Mouse (Mus musculus): ENCODE data around the gene Rai1. TPM values are rescaled to one million over a fixed set of nuclear protein-coding genes. Genes with fewer than 3 reads are reported as not detected.

Gene Rai1
- polyA plus RNA-seq, 1 experiment from 2014 or later: 3.8 TPM

DNA sequence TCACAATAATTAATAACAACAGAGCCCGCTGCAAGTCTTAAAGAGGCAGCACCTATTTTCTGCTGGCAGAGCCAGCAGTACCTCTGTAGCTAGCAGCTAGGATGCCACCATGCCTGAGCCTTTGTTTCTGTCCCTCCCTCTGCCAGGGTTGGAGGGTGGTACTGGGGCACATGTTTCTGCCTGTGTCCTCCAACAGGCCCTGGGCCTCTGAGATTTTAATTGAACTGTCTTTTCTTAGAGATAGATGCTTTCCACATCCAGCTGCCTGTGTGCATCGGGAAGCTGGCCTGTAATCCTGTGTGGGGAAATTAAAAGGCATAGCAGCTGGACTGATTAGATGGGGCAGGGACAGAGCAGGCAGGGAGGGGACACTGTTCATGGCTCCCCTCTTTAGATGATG, 77.9 kb downstream of the Rai1 start:
- no peak overlapping the region for H3K27ac ChIP-seq (replicated peaks)
- no peak overlapping the region for H3K4me2 ChIP-seq
- no peaks in the 10 kb centered on the region for H3K9me3 ChIP-seq (replicated peaks)
- WGBS (ENCODE audit: insufficient replicate concordance): 56% methylated on average over 2 of the region's 2 CpGs
- peaks cover 81% of the 10 kb centered on the region for H3K4me1 ChIP-seq (replicated peaks)
- no peak overlapping the region for H3K9ac ChIP-seq
- no peak for ATAC-seq (ENCODE audit: insufficient read depth)
- peaks cover 22% of the 10 kb centered on the region for H3K36me3 ChIP-seq (replicated peaks)
- H3K27me3 ChIP-seq: peaks cover 2% of the 10 kb centered on the region
- no peak overlapping the region for H3K4me3 ChIP-seq (replicated peaks)

DNA sequence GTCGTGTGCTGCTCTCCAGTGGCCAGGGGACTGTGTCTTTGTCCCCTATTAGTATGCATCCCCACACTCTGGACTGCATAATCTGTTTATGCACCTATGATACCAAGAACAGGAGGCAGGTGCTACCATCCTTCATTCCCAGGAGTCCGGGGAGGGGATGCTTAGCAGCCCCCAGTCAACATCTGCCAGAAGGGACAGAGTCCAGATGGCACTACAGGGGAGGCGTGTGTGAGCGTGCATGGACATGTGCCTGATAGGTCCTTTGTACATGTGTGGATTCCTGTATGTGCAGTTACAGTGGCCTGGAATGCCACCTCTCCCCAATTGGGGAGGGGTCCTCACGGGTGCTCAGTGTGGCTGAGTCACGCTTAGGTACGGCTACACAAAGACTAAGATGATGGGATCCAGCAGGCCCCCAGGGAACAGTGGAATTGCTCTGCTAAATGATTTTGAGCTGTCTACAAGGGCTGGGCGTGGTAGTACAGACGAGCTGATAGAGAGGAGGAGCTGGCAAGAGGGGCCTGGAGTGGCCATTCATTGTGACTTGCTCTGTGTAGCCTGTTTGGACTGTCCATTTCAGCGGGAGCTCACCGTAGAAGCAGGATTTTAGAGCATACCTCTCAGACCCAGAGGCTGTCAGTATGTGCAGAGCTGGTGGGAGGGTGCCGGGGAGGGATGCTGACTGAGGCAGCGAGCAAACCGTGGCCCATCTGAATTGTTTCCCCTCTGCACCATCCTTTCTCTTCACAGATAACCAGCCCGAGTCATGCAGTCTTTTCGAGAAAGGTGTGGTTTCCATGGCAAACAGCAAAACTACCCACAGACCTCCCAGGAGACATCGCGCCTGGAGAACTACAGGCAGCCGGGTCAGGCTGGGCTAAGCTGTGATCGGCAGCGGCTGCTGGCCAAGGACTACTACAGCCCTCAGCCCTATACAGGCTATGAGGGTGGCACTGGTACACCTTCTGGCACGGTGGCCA, 79.8 kb downstream of the Rai1 start:
- H3K36me3 ChIP-seq (replicated peaks): peaks cover 41% of the 10 kb centered on the region
- H3K4me1 ChIP-seq (replicated peaks): peaks cover 66% of the 10 kb centered on the region
- H3K27me3 ChIP-seq: no peaks in the 10 kb centered on the region
- no peak overlapping the region for H3K27ac ChIP-seq (replicated peaks)
- no peak for ATAC-seq (ENCODE audit: insufficient read depth)
- H3K4me3 ChIP-seq (replicated peaks): no peak overlapping the region
- H3K4me2 ChIP-seq: peak overlapping the region; percentile 41
- no peaks in the 10 kb centered on the region for H3K9me3 ChIP-seq (replicated peaks)
- H3K9ac ChIP-seq: peak overlapping the region; percentile 6; the same call in 1 of the 2 replicates
- WGBS (ENCODE audit: insufficient replicate concordance): 30% methylated on average over 22 of the region's 22 CpGs

DNA sequence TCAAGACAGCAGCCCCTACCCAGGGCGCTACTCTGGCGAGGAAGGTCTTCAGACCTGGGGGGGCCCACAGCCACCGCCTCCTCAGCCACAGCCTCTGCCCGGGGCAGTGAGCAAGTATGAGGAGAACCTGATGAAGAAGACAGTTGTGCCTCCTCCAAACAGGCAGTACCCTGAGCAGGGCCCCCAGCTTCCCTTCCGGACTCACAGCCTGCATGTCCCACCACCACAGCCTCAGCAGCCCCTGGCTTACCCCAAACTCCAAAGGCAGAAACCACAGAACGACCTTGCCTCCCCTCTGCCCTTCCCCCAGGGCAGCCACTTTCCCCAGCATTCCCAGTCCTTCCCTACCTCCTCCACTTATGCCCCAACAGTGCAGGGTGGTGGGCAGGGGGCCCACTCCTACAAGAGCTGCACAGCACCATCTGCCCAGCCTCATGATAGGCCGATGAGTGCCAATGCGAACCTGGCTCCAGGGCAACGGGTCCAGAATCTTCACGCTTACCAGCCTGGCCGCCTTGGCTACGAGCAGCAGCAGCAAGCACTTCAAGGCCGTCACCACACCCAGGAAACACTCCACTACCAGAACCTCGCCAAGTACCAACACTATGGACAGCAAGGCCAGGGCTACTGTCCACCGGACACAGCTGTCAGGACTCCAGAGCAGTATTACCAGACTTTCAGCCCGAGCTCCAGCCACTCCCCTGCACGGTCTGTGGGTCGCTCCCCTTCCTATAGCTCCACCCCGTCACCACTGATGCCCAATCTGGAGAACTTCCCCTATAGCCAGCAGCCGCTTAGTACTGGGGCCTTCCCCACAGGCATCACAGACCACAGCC, 80.8 kb downstream of the Rai1 start:
- H3K36me3 ChIP-seq (replicated peaks): peaks cover 50% of the 10 kb centered on the region
- peak overlapping the region; percentile 41 for H3K4me2 ChIP-seq
- no peak overlapping the region for H3K9ac ChIP-seq
- no peaks in the 10 kb centered on the region for H3K9me3 ChIP-seq (replicated peaks)
- peak; percentile 26; the same call in 1 of the 2 replicates for ATAC-seq (ENCODE audit: insufficient read depth)
- H3K4me1 ChIP-seq (replicated peaks): peaks cover 57% of the 10 kb centered on the region
- no peaks in the 10 kb centered on the region for H3K27me3 ChIP-seq
- H3K27ac ChIP-seq (replicated peaks): no peak overlapping the region
- 0 out of 2 replicates have a peak overlapping the region, but pooled peaks have one; percentile 5 for H3K4me3 ChIP-seq (replicated peaks)
- WGBS (ENCODE audit: insufficient replicate concordance): 47% methylated on average over 20 of the region's 20 CpGs

DNA sequence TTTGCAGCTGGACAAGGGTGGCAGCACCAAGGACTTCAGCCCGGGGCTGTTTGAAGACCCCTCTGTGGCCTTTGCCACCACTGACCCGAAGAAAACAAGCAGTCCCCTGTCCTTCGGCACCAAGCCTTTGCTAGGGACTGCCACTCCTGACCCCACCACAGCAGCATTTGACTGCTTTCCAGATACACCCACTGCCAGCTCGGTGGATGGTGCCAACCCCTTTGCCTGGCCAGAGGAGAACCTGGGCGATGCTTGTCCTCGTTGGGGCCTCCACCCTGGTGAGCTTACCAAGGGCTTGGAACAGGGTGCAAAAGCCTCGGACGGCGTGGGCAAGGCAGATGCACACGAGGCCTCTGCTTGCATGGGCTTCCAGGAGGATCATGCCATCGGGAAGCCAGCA, 82.3 kb downstream of the Rai1 start:
- Histone ChIP-seq H3K36me3 (replicated peaks) (peaks cover 52% of the 10 kb centered on the region), H3K4me3 (replicated peaks) (no peak overlapping the region), H3K9ac (no peak overlapping the region), H3K27me3 (no peaks in the 10 kb centered on the region), H3K27ac (replicated peaks) (no peak overlapping the region), H3K4me1 (replicated peaks) (peaks cover 44% of the 10 kb centered on the region), H3K4me2 (no peak overlapping the region), H3K9me3 (replicated peaks) (no peaks in the 10 kb centered on the region)
- 80% methylated on average over 11 of the region's 11 CpGs for WGBS (ENCODE audit: insufficient replicate concordance)
- no peak for ATAC-seq (ENCODE audit: insufficient read depth)

DNA sequence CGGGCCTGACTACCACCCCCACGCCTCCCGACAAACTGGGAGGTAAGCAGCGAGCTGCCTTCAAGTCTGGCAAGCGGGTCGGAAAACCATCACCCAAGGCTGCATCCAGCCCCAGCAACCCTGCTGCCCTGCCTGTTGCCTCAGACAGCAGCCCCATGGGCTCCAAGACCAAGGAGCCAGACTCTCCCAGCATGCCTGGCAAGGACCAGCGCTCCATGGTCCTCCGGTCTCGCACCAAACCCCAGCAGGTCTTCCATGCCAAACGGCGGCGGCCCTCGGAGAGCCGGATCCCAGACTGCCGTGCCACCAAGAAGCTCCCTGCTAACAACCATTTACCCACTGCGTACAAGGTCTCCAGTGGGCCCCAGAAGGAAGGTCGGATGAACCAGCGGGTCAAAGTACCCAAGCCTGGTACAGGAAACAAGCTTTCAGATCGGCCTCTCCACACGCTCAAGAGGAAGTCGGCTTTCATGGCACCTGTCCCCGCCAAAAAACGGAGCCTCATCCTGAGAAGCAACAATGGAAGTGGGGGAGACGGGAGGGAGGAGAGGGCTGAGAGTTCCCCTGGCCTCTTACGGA, 83.6 kb downstream of the Rai1 start:
- WGBS (ENCODE audit: insufficient replicate concordance): 81% methylated on average over 25 of the region's 25 CpGs
- Histone ChIP-seq H3K27me3 (no peaks in the 10 kb centered on the region), H3K27ac (replicated peaks) (no peak overlapping the region), H3K4me2 (no peak overlapping the region), H3K9me3 (replicated peaks) (no peaks in the 10 kb centered on the region), H3K9ac (no peak overlapping the region), H3K36me3 (replicated peaks) (peaks cover 52% of the 10 kb centered on the region), H3K4me1 (replicated peaks) (peaks cover 35% of the 10 kb centered on the region), H3K4me3 (replicated peaks) (no peak overlapping the region)
- no peak for ATAC-seq (ENCODE audit: insufficient read depth)

DNA sequence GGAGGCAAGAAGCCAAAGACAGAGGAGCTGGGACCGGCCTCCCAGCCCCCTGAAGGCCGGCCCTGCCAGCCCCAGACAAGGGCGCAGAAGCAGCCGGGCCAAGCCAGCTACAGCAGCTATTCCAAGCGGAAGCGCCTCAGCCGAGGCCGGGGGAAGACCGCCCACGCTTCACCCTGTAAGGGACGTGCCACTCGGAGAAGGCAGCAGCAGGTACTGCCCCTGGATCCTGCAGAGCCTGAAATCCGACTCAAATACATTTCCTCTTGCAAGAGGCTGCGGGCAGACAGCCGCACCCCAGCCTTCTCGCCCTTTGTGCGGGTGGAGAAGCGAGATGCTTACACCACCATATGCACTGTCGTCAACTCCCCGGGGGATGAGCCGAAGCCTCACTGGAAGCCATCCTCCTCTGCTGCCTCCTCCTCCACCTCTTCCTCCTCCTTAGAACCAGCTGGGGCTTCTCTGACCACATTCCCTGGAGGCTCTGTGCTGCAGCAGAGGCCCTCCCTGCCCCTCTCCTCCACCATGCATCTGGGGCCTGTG, 84.8 kb downstream of the Rai1 start:
- 83% methylated on average over 21 of the region's 21 CpGs for WGBS (ENCODE audit: insufficient replicate concordance)
- H3K27me3 ChIP-seq: no peaks in the 10 kb centered on the region
- no peak overlapping the region for H3K27ac ChIP-seq (replicated peaks)
- H3K9me3 ChIP-seq (replicated peaks): no peaks in the 10 kb centered on the region
- H3K36me3 ChIP-seq (replicated peaks): peaks cover 55% of the 10 kb centered on the region
- no peak overlapping the region for H3K4me3 ChIP-seq (replicated peaks)
- H3K4me2 ChIP-seq: no peak overlapping the region
- peaks cover 23% of the 10 kb centered on the region for H3K4me1 ChIP-seq (replicated peaks)
- no peak overlapping the region for H3K9ac ChIP-seq
- no peak for ATAC-seq (ENCODE audit: insufficient read depth)

DNA sequence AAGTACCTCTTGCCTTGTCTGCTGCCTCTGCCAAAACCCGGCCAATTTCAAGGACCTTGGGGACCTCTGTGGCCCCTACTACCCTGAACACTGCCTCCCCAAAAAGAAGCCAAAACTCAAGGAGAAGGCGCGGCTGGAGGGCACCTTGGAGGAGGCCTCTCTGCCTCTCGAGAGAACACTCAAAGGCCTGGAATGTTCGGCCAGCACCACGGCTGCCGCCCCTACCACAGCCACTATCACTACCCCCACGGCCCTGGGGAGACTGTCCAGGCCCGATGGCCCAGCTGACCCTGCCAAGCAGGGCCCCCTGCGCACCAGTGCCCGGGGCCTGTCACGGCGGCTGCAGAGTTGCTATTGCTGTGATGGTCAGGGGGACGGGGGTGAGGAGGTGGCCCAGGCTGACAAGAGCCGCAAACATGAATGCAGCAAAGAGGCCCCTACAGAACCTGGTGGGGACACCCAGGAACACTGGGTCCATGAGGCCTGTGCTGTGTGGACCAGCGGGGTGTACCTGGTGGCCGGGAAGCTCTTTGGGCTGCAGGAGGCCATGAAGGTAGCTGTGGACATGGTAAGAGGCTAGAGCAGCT, 85.3 kb downstream of the Rai1 start:
- no peak overlapping the region for H3K9ac ChIP-seq
- peaks cover 17% of the 10 kb centered on the region for H3K4me1 ChIP-seq (replicated peaks)
- no peaks in the 10 kb centered on the region for H3K9me3 ChIP-seq (replicated peaks)
- no peak overlapping the region for H3K4me3 ChIP-seq (replicated peaks)
- H3K27ac ChIP-seq (replicated peaks): no peak overlapping the region
- ATAC-seq (ENCODE audit: insufficient read depth): no peak
- 82% methylated on average over 17 of the region's 17 CpGs for WGBS (ENCODE audit: insufficient replicate concordance)
- no peaks in the 10 kb centered on the region for H3K27me3 ChIP-seq
- peaks cover 61% of the 10 kb centered on the region for H3K36me3 ChIP-seq (replicated peaks)
- H3K4me2 ChIP-seq: no peak overlapping the region

DNA sequence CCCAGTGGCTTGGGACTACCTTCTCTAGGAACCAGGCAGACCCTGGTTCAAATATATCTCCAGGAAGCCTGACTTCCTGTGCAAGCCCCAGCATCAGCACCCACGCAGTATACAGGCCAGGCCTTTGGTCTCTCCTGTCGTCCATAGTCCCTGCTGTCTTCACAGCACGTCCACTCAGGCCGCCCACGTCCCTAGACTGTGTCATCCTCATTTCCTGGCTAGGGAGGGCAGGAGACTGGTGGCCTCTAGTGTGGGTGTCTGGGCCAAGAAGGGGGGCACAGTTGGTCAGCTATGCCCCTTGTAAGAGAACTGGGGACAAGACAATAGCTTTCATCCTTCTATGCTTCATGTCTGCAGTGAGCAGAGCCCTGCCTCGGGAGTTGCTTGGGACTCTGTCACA, 87.7 kb downstream of the Rai1 start:
- Histone ChIP-seq H3K27me3 (no peaks in the 10 kb centered on the region), H3K4me2 (no peak overlapping the region), H3K4me1 (replicated peaks) (peaks cover 13% of the 10 kb centered on the region; the same call in 1 of the 2 replicates), H3K27ac (replicated peaks) (no peak overlapping the region), H3K9me3 (replicated peaks) (no peaks in the 10 kb centered on the region), H3K9ac (no peak overlapping the region), H3K36me3 (replicated peaks) (peaks cover 47% of the 10 kb centered on the region), H3K4me3 (replicated peaks) (no peak overlapping the region)
- 48% methylated on average over 6 of the region's 6 CpGs for WGBS (ENCODE audit: insufficient replicate concordance)
- ATAC-seq (ENCODE audit: insufficient read depth): no peak

DNA sequence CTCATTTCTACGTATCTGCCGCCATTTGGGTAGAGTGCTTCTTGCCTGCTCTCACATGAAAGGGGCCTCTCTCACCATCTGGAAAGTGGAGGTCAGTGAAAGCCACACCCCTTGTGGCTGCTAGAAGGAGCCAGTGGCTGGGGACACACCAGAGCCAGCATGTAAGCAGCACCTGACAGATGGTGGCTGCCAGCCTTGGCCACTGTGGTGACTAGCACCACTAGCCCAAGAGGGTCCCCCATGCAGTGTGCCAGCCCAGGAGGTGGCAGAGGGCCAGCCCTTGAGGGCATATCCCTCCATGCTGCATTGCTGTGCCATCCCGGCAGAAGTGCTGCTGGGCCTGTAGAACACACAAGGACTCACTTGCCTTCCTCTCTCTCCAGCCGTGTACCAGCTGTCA, 88.7 kb downstream of the Rai1 start:
- Histone ChIP-seq H3K9me3 (replicated peaks) (no peaks in the 10 kb centered on the region), H3K4me3 (replicated peaks) (no peak overlapping the region), H3K27ac (replicated peaks) (no peak overlapping the region), H3K4me1 (replicated peaks) (peaks cover 13% of the 10 kb centered on the region; the same call in 1 of the 2 replicates), H3K4me2 (no peak overlapping the region), H3K36me3 (replicated peaks) (peaks cover 47% of the 10 kb centered on the region), H3K27me3 (no peaks in the 10 kb centered on the region), H3K9ac (no peak overlapping the region)
- ATAC-seq (ENCODE audit: insufficient read depth): no peak
- WGBS (ENCODE audit: insufficient replicate concordance): 73% methylated on average over 4 of the region's 4 CpGs

DNA sequence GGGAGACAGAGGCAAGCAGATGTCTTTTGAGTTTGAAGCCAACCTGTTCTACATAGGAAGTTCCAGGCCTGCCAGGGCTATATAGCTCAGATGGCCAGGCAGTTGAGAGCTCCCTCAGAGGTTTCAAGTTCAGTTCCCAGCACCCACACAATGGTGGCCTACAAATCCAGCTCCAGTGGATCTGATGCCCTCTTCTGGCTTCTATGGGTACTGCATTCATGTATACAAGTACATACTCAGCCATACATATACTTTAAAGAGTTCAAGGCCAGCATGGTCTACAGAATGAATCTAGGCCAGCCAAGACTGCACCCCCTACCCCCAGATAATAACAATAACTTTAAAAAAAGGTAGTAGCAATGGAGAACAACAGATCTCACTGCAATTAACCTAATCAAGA, 90.3 kb downstream of the Rai1 start:
- no peaks in the 10 kb centered on the region for H3K27me3 ChIP-seq
- H3K4me1 ChIP-seq (replicated peaks): peaks cover 17% of the 10 kb centered on the region
- no peak for ATAC-seq (ENCODE audit: insufficient read depth)
- no peak overlapping the region for H3K4me2 ChIP-seq
- H3K9me3 ChIP-seq (replicated peaks): no peaks in the 10 kb centered on the region
- no peak overlapping the region for H3K9ac ChIP-seq
- H3K36me3 ChIP-seq (replicated peaks): peaks cover 46% of the 10 kb centered on the region
- H3K27ac ChIP-seq (replicated peaks): no peak overlapping the region
- no peak overlapping the region for H3K4me3 ChIP-seq (replicated peaks)

All from liver, embryonic 15.5 days (tissue).